Mouse (Mus musculus) adrenal gland (tissue): ENCODE measurements around the gene Gm43720.

Source experiments
- intact Hi-C: fragments of 180-260 bp; cut with DNase I; formaldehyde crosslinking; loops from one replicate; pipeline ENCODE4 v1.15.1; 2025
- long read RNA-seq, 2 experiments: library from polyadenylated mRNA; unstranded; transcript quantifications; one replicate each; pipeline ENCODE4 v2.0.0; 2020; ENCODE audit warnings: borderline replicate concordance in 1 of 2; ENCODE audit not compliant: insufficient replicate concordance in 1 of 2

The Gm43720 gene
- long read RNA-seq, experiment 1, partial matches to known transcripts: 0 of 1 reads
- long read RNA-seq, experiment 1, other reads (novel, unspliced or antisense): 1 of 1 reads
- long read RNA-seq, experiment 2, partial matches to known transcripts: 0 of 2 reads
- long read RNA-seq, experiment 2, other reads (novel, unspliced or antisense): 2 of 2 reads

DNA sequence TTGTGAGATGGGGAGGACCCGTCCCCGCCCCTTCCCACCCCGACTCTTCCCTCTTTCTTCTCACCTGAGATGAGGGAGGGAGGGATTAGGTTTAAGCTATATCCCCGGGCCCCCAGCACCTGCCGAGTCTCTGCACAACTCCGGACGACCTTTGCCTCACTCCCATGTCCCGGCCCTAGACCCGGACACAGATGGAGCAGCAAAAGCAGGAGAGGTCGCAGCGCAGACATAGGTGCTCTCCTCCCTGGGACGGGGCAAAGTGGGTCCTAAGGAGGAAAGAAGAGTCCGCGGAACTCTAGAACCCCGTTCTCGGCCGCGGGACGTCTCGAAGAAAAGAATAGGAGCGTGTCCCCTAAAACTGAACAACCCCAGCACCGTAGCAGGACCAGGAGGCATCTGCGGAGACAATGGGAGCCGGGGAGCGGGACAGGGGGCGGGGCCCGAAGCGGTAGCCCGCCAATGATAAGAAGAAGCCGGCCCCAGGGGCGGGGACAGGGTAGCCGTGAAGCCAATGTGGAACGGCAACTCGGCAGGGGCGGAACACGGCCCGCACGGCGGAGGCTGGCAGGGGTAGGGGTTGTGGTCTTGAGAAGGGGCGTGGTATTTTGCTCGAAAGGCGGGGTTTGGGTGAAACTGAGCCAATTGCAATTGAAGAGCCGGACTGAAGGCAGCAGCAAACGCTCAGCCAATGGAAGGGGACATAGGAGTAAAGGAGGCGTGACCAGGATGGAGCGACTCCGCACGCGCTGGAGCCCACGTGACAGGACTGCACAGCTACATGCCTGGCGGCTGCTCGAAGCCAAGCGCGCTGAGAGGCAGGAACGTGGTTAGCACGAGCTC is at the start of gene Gm43720, which contains the start of the genes Gpc2 and Stag3:
Gene Gm43720 (minus strand): TSS at position 374 of the 840 bp plus-strand sequence.
Gene Gpc2 (minus strand): TSS at position 421 of the 840 bp plus-strand sequence.
Gene Stag3 (plus strand): TSS at position 656 of the 840 bp plus-strand sequence.
- intact Hi-C loops: no loop called here

DNA sequence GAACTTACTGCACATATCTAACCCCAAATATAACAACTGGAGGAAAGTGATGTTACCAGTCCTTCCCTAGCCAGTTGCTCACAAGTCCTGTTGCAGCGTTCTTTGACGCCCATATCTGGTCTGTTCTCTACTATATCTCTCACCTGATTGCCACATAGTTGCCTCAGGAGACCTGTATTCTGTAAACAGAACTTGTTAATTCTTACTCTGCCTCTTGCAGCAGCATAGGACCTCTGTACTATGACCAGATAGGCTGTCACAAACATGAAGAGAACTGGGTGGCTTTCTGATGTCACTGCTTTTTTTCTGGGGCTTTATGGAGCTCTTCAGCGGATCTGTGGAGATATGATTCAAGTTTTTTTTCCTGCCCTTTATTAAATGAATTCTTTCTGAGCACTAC is 33.0 kb upstream of the Gm43720 start:
- intact Hi-C loops: no loop called here

DNA sequence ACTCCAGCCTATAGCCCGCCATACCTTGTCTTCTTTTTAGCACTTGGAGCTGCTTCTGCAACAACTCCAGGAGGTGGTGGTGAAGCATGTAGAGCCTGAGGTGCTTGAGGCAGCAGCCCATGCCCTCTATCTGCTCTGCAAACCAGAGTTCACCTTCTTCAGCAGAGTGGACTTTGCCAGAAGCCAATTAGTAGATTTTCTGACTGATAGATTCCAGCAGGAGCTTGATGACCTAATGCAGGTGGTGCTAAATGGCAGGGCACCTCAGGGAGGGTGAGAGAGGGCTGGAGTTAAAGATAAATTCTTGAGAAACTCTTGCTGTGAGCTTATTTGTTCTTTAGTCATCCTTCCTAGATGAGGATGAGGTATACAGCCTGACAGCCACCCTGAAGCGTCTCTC is 19.9 kb upstream of the Gm43720 start:
- intact Hi-C loops: no loop called here

DNA sequence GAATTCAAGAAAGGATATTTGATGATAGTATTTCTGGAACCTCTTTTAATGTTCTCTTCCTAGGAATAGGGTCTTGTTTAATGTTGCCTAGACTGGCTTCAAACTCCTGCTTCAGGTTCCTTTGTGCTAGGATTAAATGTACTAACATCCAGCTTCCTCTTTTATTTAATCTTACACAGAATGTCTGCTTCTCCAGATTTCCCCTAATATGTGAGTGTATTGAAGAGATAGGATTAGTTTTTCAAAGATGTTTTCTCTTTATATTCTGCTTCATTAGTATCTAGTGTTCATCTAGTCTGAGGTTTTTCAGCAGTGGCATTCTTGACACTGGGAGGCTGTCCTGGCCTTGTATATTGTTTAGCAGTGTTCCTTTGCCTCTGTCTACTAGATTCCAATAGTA is 14.4 kb upstream of the Gm43720 start:
- intact Hi-C loops: no loop called here

DNA sequence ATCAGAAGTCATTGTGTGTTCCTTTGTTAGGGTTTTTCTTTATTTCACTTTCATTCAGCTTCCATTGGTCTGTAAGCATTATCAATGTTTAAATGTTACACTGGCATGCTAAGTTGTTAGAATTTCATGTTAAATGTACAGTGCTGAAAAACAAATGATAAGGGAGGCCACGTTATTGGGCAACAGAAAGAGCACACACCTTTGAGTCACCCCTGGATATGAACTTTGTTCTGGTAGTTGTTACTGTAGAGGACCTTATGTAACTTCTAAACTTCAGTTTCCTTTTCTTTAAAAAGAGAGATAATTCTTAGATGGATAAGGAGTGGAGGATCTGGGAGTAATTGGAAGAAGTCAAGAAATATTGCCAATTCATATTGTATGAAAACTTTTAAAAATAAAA is 11.9 kb upstream of the Gm43720 start:
- intact Hi-C loops: no loop called here

DNA sequence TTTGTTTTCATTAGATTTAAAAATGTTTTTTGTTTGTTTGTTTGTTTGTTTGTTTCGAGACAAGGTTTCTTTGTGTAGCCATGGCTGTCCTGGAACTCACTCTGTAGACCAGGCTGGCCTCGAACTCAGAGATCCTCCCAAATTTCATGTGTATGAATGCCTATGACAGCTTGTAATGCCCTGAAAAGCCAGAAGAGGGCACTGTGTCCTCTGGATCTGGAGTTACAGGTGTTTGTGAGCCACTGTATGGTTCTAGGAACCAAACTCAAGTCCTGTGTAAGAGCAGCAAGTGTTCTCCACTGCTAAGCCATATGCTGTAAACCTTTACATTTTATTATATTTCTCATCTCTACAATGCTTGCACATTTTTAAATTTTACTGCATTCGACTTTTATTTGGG is 8.1 kb upstream of the Gm43720 start:
- intact Hi-C loops: no loop called here

DNA sequence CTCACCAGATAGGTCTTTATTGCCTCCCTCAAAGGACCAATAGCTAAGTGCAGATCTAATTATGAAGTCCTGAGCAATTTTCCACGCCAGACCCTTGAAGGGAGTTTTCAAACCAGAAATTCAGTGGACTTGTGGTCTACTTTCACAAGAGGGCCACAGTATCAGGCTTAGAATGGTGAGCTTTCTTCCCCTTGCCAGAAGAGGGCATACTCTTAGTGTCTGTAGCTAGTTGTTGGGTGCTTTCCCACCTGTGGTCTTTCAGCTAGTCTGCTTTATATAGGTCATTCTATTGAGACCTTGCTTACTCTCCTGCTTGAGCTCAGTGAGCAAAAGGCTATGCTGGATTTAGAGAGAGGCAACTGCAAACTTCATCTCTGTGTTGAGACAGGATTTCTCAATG is 3.8 kb upstream of the Gm43720 start:
- intact Hi-C loops: no loop called here

DNA sequence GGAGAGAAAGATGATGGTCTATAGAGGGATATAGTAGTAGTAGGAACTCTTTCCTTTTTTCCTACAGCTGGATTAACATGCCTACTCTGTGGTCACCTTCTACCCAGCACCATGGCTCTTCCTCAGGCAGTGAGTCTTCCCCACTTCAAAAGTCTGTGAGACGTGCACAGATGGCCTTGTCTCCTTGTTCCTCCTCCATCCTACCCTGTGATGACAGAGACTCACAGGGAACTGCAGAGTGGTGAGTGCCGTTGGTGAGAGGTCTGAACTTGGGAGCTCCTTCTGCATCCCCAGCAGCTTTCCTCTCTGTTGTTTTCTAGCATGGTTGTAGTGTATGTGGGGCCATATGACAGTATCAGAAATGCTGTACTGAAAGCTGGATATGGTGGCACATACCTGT is 2.0 kb upstream of the Gm43720 start:
- intact Hi-C loops: no loop called here

DNA sequence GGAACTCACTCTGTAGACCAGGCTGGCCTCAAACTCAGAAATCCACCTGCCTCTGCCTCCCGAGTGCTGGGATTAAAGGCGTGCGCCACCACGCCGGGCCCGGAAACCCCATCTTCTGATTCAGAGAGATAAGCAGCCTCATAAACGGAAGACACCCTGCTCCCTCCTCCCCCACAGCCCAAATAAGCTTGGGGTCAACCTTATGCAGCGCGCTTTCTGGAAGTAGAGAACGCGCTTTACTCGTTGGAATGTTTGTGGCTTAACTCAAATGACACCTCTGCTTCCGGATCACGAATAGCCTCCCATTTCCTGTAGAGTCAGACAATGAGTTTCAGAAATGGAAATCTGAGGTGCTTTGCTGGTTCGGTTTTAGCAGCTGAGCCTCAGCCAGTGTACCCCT is 1.1 kb upstream of the Gm43720 start:
- intact Hi-C loops: no loop called here

DNA sequence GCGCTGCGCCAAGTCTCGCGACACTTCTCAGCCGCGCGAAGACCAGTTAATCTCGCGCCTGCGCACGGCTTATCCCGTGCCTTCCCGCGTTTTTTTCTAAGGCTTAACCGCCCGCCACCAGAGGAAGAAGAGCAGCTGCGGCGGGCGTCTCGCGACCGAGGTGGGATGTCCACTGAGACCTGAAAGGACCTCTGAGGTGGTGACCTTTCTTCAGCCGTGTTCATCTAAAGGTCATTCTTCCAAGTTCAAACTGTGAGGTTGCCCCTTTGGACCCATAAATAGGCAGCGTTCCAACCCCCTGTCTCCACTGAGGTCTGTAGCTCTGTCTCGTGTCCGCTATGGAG is 639 bp upstream of the Gm43720 start:
- intact Hi-C loops: no loop called here

DNA sequence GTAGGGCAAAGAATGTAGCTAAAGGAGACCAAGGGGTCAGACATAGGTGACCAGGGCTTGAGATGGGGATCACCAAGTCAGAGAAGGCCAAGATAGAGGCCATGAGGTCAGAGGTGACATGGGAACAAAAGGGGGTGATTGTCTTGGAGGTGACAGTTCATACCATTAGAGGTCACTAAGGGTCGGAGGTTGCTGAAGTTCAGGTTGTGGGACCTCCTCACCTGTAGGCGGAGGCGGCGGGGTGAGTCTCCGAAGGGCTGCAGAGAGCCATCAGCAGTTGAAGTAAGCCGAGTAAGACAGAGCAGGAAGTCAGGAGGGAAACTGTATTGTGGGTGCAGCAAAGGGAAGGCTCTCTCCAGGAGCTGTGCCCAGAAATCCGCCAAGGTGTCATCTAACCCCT is 1.8 kb downstream of the Gm43720 start:
- intact Hi-C loops: no loop called here

DNA sequence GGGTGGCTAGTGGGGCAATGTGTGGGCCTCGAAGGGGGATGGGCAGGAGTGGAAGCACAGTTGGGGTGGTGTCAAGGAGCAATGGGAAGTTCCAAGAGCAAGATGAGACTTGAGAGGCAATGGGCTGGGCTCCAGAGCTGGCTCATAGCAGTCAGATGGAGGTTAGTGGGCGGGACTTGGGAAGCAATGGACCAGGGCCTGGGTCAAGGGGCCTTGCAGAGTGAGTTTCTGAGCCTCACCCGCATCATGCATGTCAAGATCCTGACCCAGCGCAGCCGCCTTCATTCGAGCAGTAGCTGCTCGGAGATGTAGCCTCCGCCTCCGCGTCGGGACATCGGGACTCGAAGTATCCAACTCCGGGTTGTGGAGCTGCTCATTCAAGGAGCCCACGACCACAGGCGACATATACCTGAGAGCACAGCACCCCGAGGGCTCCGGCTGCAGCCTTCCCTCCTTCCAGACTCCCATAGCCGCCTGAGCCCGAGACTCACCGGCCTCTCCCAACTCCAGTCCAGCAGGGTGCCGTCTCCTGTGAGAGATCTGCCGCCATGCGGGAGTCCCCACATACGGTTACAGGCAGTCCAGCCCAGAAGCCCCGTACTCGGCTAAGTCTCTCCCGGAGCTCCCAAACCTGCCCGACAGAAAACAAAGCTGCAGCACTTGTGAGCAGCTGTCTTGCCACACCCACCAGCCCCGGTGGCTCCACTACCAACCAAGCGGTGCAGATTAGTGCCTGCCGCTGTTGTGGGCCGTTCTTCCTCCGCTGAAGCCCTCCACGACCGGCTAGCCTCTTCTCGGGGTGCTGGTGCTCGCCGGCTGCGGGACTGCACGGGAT is 4.3 kb downstream of the Gm43720 start:
- intact Hi-C loops: no loop called here

DNA sequence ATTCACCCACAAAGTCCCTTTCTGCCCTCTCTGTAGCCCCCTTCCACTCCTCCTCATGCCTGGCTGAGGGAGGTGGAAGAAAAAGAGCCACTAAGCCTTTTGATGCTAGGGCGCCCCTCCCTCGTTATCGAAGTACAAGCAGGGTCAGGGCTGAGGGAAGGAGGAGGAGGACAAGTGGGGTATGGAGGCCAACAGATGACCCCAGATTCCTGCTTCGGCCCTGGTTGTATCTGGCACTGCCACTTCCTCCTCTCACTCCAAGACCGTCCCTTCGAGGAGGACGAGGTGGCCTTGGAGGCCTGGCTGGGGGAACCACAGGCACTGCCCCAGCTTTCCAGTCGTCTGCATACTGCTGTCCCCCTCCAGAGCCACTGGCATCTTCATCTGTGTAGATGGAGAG is 5.6 kb downstream of the Gm43720 start:
- intact Hi-C loops: no loop called here

DNA sequence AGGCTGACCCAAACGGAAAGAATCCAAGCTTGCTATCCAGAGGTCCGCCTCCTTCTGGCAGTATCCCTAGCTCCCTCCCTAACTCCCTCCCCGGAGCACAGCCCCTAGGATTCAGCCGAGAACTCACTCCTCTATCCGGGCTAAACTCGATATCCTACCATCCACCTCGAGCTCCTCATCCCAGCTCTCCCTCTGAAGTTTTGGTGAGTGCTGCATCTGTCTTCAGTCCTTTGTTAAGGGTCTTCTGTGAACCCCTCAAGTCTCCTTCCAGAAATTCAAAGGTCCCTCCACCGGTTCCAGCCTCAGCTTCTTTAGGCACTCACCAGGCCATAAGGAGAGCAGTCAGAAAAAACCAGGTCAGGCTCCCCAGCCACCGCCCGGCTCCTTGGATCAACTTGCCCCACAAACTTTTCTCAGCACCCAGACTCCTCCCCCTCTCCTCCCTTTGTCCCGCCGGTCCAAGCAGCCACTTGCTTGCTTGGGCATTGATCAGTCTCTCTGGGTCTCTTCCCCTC is 7.3 kb downstream of the Gm43720 start, which contains the start of gene Gal3st4:
Gene Gal3st4 (minus strand): TSS at position 432 of the 515 bp plus-strand sequence.
- intact Hi-C loops: no loop called here

DNA sequence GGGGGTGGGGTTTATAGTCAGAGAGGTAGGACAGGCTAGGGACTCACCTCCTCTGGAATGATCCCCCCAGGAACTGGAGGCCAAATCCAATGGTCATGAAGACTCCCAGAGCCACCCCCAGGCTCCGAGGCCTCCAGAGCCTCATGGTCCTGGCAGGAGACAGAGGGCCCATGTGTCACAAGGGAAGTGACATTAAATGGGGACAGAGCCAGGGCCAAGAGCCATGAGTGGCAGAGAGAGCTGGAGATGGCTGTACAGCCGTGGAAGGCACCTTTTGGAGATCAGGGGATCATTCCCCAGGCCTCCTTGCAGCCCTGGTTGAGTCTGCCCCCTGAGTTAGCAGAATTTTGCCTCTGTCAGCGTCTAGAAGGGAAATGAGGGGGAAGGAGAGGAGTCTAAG is 8.5 kb downstream of the Gm43720 start:
- intact Hi-C loops: no loop called here

DNA sequence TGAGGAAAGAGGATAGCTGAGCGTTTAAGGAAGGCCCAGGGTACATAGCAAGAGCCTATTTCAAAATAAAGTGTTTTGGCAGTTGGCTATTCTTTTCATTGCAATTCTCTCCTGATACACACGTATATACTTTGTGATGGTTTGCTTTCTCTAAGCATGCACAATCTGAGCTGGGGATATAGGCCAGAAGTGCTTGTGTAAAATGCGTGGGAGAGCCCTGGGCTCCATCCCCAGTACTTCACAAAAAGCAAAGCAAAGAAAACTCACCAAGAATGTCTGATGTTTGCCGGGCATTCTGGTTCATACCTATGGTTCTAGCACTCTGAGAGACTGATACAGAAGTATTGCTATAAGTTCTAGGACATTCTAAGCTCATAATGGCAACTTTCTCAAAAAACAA is 10.8 kb downstream of the Gm43720 start:
- intact Hi-C loops: loop anchor here (10.0 kb wide), 1 partner anchor 176 kb away; the partner anchor contains the start of gene Zfp157

DNA sequence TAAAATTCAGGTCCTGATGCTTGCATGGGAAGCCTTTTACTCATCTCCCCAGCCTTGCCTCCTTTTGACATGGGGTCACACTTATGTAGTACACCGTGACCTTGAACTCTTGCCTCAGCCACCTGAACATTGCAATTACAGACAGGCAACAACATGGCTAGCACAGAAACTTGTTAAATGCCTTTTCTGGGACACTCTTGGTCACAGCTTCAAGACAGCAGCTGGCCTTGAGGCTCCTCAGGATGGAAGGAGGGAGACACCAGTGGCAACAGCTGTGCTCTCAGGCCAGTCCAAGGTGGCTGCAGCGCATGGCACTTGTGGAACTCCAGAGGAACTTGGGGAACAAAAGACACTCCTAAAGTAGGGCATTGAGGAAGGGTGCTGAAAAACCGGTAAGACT is 12.6 kb downstream of the Gm43720 start:
- intact Hi-C loops: loop anchor here (10.0 kb wide), 1 partner anchor 178 kb away; the partner anchor contains the start of gene Zfp157

DNA sequence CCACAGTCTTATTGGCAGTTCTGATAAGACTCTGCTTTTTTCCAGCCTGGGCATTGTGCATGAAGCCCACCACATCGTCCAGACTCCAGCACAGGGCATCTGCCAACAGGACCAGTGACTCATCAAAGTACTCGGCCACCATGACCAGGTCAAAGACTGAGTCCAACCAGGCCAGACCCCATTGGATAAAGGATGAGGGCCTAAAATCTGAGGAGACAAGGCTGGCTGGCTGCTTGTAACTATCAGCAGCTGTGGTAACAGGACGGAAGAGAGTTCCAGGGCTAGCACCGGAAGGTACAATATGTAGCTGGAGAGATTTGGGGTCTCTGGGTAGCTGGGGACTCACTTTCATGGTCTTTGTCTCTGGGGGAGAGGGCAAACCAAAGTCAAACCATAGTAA is 14.0 kb downstream of the Gm43720 start:
- intact Hi-C loops: loop anchor here (10.0 kb wide), 1 partner anchor 179 kb away; the partner anchor contains the start of gene Zfp157

DNA sequence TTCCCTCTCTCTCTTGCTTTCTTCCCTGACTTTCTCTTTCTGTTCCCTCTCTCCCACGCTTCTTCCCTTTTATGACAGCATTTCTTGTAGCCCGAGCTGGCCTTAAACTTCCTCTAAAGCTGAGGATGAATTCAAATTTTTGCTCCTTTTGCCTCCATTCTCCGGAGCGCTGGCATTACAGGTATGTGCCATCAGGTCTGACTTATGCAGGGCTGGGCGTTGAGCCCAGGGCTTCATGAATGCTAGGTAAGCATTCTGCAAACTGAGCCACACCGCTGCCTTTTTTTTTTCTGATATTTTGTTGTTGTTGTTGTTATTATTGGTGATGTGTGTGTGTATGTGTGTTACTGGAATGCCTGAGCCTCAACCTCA is 15.6 kb downstream of the Gm43720 start:
- intact Hi-C loops: loop anchor here (10.0 kb wide), 1 partner anchor 181 kb away; the partner anchor contains the start of gene Zfp157

DNA sequence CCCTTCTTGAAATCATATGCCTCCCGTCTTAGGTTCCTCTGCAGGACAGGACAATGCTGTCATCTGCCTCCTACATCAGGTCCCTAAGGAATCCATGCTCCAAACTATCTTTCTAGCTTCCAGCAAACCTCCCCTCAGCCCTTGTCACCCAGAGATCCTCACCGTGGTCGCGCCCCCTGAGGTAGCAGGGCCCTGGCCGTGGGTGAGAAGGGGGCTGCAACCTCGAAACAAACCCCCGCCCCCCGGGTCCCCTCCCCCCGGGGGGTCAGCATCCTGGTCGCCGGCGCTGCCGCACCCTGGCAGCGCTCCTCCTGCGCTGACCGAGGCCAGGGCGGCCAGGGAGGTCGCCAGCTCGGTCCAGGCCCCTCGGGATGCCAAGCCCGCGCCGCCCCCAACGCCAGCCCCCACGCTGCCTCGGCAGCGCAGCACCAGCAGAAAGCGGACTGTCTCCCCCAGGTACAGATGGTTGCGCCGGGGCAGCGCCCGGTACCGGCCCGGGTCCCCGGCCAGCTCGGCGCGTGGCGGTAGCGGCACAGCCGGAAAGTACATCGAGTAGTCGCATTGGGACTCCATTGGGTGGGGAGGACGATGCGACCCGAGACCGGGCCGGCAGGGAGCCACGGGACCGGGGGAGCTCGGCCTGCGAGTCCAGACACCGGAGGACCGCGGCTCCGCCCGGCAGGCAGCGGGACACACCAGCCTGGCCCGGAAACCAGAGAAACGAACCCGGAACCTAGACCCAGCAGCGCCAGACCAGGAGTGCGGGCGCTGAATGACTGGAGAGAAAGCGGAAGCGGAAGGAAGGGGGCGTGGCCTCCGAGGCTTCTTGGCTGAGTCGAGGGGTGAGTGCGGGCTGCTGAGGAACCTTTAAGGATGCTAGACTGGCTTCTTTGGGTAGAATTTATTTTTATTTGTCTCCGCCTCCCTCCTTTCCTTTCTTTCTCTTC is 16.2 kb downstream of the Gm43720 start, which contains the start of gene BC037034:
Gene BC037034 (minus strand): TSS at position 774 of the 947 bp plus-strand sequence.
- intact Hi-C loops: loop anchor here (10.0 kb wide), 1 partner anchor 181 kb away; the partner anchor contains the start of gene Zfp157
